Mouse (Mus musculus): ENCODE data around the gene Gna12.

- TF ChIP-seq CTCF (IDR thresholded peaks at IDR 0.05; ENCODE audit: low read depth) (no peak), EP300 (IDR thresholded peaks at IDR 0.05; ENCODE audit: low read depth) (no peak)
Measured at GRCm38 (mm10) chr5:140764921-140765613, 65.2 kb downstream of the Gna12 start.
